Mouse (Mus musculus) cerebellum, adult 11-12 months (tissue): Measurements from ENCODE around the gene Kansl1l.

Source experiments
- DNase-seq: peaks from one replicate; pipeline ENCODE4 v3.0.0; 2022

Kansl1l gene

GRCm38 (mm10) chr1:66817453-66817839, at the start of gene Kansl1l:
Gene Kansl1l (minus strand): TSS chr1:66817562.
- DNase-seq, result peak; percentile 94

- DNase-seq, result no peak
Measured at GRCm38 (mm10) chr1:66865633-66866032, 48.3 kb upstream of the Kansl1l start.

GRCm38 (mm10) chr1:66863741-66864495, 46.6 kb upstream of the Kansl1l start:
- DNase-seq, result no peak

GRCm38 (mm10) chr1:66862712-66863511, 45.5 kb upstream of the Kansl1l start, which contains the start of gene Acadl:
Gene Acadl (minus strand): TSS chr1:66863277.
- DNase-seq, result peak; percentile 33

GRCm38 (mm10) chr1:66861764-66862672, 44.7 kb upstream of the Kansl1l start:
- no peak for DNase-seq

GRCm38 (mm10) chr1:66847506-66847905, 30.1 kb upstream of the Kansl1l start:
- no peak for DNase-seq

- no peak for DNase-seq
Measured at GRCm38 (mm10) chr1:66845690-66846318, 28.4 kb upstream of the Kansl1l start.

GRCm38 (mm10) chr1:66841938-66842337, 24.6 kb upstream of the Kansl1l start:
- DNase-seq, result no peak

GRCm38 (mm10) chr1:66841510-66841909, 24.1 kb upstream of the Kansl1l start:
- DNase-seq, result no peak

- no peak for DNase-seq
Measured at GRCm38 (mm10) chr1:66839755-66840438, 22.5 kb upstream of the Kansl1l start.

GRCm38 (mm10) chr1:66839135-66839534, 21.8 kb upstream of the Kansl1l start:
- DNase-seq, result no peak

GRCm38 (mm10) chr1:66838184-66839042, 21.1 kb upstream of the Kansl1l start:
- DNase-seq, result peak; percentile 49

- DNase-seq, result no peak
Measured at GRCm38 (mm10) chr1:66837207-66837606, 19.8 kb upstream of the Kansl1l start.

GRCm38 (mm10) chr1:66832636-66833165, 15.3 kb upstream of the Kansl1l start:
- DNase-seq, result no peak

GRCm38 (mm10) chr1:66831824-66832600, 14.7 kb upstream of the Kansl1l start:
- DNase-seq, result no peak

- DNase-seq, result no peak
Measured at GRCm38 (mm10) chr1:66829400-66830080, 12.2 kb upstream of the Kansl1l start.

- no peak for DNase-seq
Measured at GRCm38 (mm10) chr1:66821966-66822365, 4.6 kb upstream of the Kansl1l start.

- no peak for DNase-seq
Measured at GRCm38 (mm10) chr1:66820241-66820640, 2.9 kb upstream of the Kansl1l start.

- DNase-seq, result no peak
Measured at GRCm38 (mm10) chr1:66817865-66818315, 528 bp upstream of the Kansl1l start.
